Mouse (Mus musculus): ENCODE measurements around the gene Pex13.

GRCm38 (mm10) chr11:23695847-23696246, 30.1 kb upstream of the Pex13 start:
- no peak for TF ChIP-seq EP300 (optimal IDR thresholded peaks at IDR 0.05)
- TF ChIP-seq CTCF (IDR thresholded peaks at IDR 0.05; ENCODE audit: low read depth) = no peak

All from stomach, postnatal 0 days (tissue).